Mouse (Mus musculus): ENCODE results near the gene Yme1l1.

DNA sequence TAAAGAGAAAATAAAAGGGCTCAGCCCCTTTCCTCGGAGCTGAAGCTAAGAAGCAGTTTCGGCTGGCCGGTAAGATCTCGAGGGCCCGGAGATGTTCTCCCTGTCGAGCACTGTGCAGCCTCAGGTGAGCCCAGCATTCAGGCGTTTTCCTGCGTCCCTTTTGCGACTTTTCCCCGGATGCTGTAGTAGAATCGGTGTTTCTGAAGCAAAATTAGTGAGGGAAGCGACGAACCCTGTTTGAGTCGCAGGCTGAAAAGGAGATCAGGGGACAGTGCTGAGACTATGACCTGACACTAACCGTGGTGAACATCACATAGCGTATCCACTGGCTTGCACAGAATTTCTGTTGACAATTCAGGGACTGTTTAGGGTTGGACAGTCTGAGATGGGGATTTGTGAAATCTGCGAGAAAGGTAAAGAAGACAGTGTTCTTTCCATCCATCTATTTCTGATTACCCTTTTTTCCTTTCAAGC is 476 bp downstream of the Yme1l1 start:
- no peak for TF ChIP-seq POLR2A (IDR thresholded peaks at IDR 0.05; ENCODE audit: control insufficient read depth, low read depth, low read length)
- no peak for TF ChIP-seq CTCF (IDR thresholded peaks at IDR 0.05; ENCODE audit: control insufficient read depth, insufficient read depth, insufficient replicate concordance, low read depth, low read length)

Data from testis, adult 2 months (tissue).